ENCODE assay signal across 9 mouse cellular contexts in genomic region chr6:119430508-119430907, GRCm38 (mm10). TPM values are rescaled to one million over a fixed set of nuclear protein-coding genes. Genes with fewer than 3 reads are reported as not detected.
DNase-seq lines count a peak whose midpoint lies in the region; ATAC-seq lines count a peak whose summit lies in the region.
"Had no signal": no experiment of that assay in that cellular context is flagged by ENCODE, and none has a peak within 500 bp of the region (broad histone marks: within the 10 kb centered on the region; RNA-seq: fewer than 3 reads in every experiment).

No protein-coding gene starts in this region.

- 50% methylated on average over 2 of the region's 2 CpGs for WGBS in kidney, embryonic 14.5 days

- H3K9ac ChIP-seq in kidney, embryonic 14.5 days (ENCODE audit: low read depth, low read length): no peak overlapping the region
- H3K9ac ChIP-seq: liver, embryonic 15.5 days had no signal

- no peak overlapping the region for H3K4me3 ChIP-seq in kidney, embryonic 14.5 days (ENCODE audit: low read length)
- H3K4me3 ChIP-seq: liver, embryonic 15.5 days had no signal

- ATAC-seq in kidney, embryonic 14.5 days (ENCODE audit: low FRiP score, low TSS enrichment): no peak; the same call in 1 of the 2 replicates

- H3K4me2 ChIP-seq in kidney, embryonic 14.5 days (replicated peaks; ENCODE audit: low read depth, low read length): no peak overlapping the region
- H3K4me2 ChIP-seq: liver, embryonic 15.5 days had no signal

- H3K27me3 ChIP-seq in kidney, embryonic 14.5 days (ENCODE audit: control insufficient read depth, insufficient read depth, low read length): no peaks in the 10 kb centered on the region
- H3K27me3 ChIP-seq: liver, embryonic 15.5 days had no signal

- H3K4me1 ChIP-seq in kidney, embryonic 14.5 days (ENCODE audit: control insufficient read depth, insufficient read depth, low read length): no peaks in the 10 kb centered on the region

- no peak overlapping the region for H3K27ac ChIP-seq in kidney, embryonic 14.5 days (ENCODE audit: low read depth, low read length)
- H3K27ac ChIP-seq: liver, embryonic 15.5 days had no signal

- 0 out of 2 replicates have a peak, but pooled peaks cover 3% of the 10 kb centered on the region for H3K9me3 ChIP-seq in kidney, embryonic 14.5 days (ENCODE audit: control insufficient read depth, low read length)
- H3K9me3 ChIP-seq: liver, embryonic 15.5 days had no signal

- peak; percentile 71 for DNase-seq in kidney, adult 11 months
- DNase-seq in CD8-positive naive resting alpha-beta T cell, adult 2 months (ENCODE audit: low read depth in 2 of 2, low spot score in 2 of 2): peak; percentile 31
- peak; percentile 80 for DNase-seq in adrenal gland, postnatal 14 days
- peak; percentile 62 for DNase-seq in gastrocnemius, postnatal 10 days
- peak; percentile 83 for DNase-seq in kidney, postnatal 14 days
- peak; percentile 84 for DNase-seq in lung, postnatal 10 days
- DNase-seq in urinary bladder, postnatal 36 days (ENCODE audit: low spot score in 2 of 2): peak; percentile 70 to 71

- H3K36me3 ChIP-seq in kidney, embryonic 14.5 days (ENCODE audit: control insufficient read depth, insufficient read depth, low read length): peaks cover 2% of the 10 kb centered on the region; the same call in 1 of the 2 replicates
- H3K36me3 ChIP-seq: liver, embryonic 15.5 days had no signal

RNA-seq across cellular contexts. Expression of gene Adipor2, which starts 13.0 kb away (rescaled TPM):
- polyA plus RNA-seq in kidney, embryonic 14.5 days (2014; fragmentation: Nextera tagmentation; extraction: Ambion mirVana): 22.6 and 33.4 TPM in 2 replicates
- 158 and 194 TPM in 2 replicates for total RNA-seq in adrenal gland, postnatal 14 days (2021)
- total RNA-seq in gastrocnemius, postnatal 10 days (2021): 10 to 100 TPM; 55.7 to 56.2 TPM

RNA-seq across cellular contexts. Expression of gene Fbxl14, which starts 49.0 kb away (rescaled TPM):
- polyA plus RNA-seq in kidney, embryonic 14.5 days (2014; fragmentation: Nextera tagmentation; extraction: Ambion mirVana): 7.2 and 9.6 TPM in 2 replicates
- 27.4 and 33.5 TPM in 2 replicates for total RNA-seq in adrenal gland, postnatal 14 days (2021)
- total RNA-seq in gastrocnemius, postnatal 10 days (2021): 10 to 100 TPM; 12.5 to 14.1 TPM

Comparison
In these comparisons a context has a peak if more than half of its experiments do, and no peak if none do; other contexts are left out.
1. DNase-seq: peak in every context shown above with its lines; median percentile 84 in lung, postnatal 10 days; 83 in kidney, postnatal 14 days; 80 in adrenal gland, postnatal 14 days; 71 in kidney, adult 11 months; 70 in urinary bladder, postnatal 36 days; 62 in gastrocnemius, postnatal 10 days; 31 in CD8-positive naive resting alpha-beta T cell, adult 2 months.